Mouse (Mus musculus) stomach, embryonic 16.5 days (tissue): ENCODE results near the gene Slc17a7. TPM values are rescaled to one million over a fixed set of nuclear protein-coding genes. Genes with fewer than 3 reads are reported as not detected.

Experiments
- ATAC-seq: fragments of 200-750 bp; cut with Nextera tagmentation; 2 replicates; pipeline ENCODE4 v1.8.0; 2017; ENCODE audit warnings: moderate number of reproducible peaks, moderate TSS enrichment; ENCODE audit not compliant: insufficient read depth, low FRiP score
- H3K27ac ChIP-seq: fragments of 300-500 bp; sonication (generic); 2 replicates; pipeline ENCODE4 v1.5.1; 2014; ENCODE audit warnings: low read length
- H3K27me3 ChIP-seq: fragments of 300-500 bp; sonication (generic); 2 replicates; pipeline ENCODE4 v1.6.1; 2014; ENCODE audit warnings: low read length, control low read depth, mixed read lengths; ENCODE audit not compliant: control insufficient read depth, insufficient read depth
- H3K36me3 ChIP-seq: fragments of 300-500 bp; sonication (generic); 2 replicates; pipeline ENCODE4 v1.6.1; 2014; ENCODE audit warnings: low read length; ENCODE audit not compliant: control insufficient read depth, insufficient read depth
- H3K4me1 ChIP-seq: fragments of 300-500 bp; sonication (generic); 2 replicates; pipeline ENCODE4 v1.6.1; 2014; ENCODE audit warnings: low read length, control low read depth, mixed read lengths; ENCODE audit not compliant: control insufficient read depth, insufficient read depth
- H3K4me2 ChIP-seq: fragments of 300-500 bp; sonication (generic); 2 replicates; pipeline ENCODE4 v1.6.1; 2014; ENCODE audit warnings: low read depth, low read length, mixed read lengths
- H3K4me3 ChIP-seq: fragments of 300-500 bp; sonication (generic); replicated peaks from 2 replicates; pipeline ENCODE4 v1.5.1; 2014; ENCODE audit warnings: mild to moderate bottlenecking, low read length
- H3K9ac ChIP-seq: fragments of 300-500 bp; sonication (generic); 2 replicates; pipeline ENCODE4 v1.6.1; 2014; ENCODE audit warnings: low read length
- H3K9me3 ChIP-seq: fragments of 300-500 bp; sonication (generic); replicated peaks from 2 replicates; pipeline ENCODE4 v1.6.1; 2016; ENCODE audit warnings: low read length, control low read depth; ENCODE audit not compliant: control insufficient read depth
- WGBS: fragments of 180-500 bp; shearing (Covaris S2); extraction: QIAGEN DNeasy Blood & Tissue Kit; methylation state at CpG from one replicate; pipeline ENCODE4 v1.1.7; 2014; 5-methylcytosine and 5-hydroxymethylcytosine counted together
- microRNA counts: library from miRNA; unstranded; fragments of <30 nt; microRNA quantifications from one replicate; lab custom pipeline; 2016
- microRNA-seq: library from miRNA; unstranded; fragments of <30 nt; microRNA quantifications from one replicate; pipeline ENCODE4, GENCODE M21; 2016
- polyA plus RNA-seq: library from polyadenylated mRNA; unstranded; fragments of >200 nt; fragmentation: Nextera tagmentation; extraction: Ambion mirVana; gene quantifications from 2 replicates; pipeline ENCODE4 v1.2.1, GENCODE M21; 2015

Slc17a7 gene
- polyA plus RNA-seq, 1 experiment from 2014 or later: 0.22 TPM

DNA sequence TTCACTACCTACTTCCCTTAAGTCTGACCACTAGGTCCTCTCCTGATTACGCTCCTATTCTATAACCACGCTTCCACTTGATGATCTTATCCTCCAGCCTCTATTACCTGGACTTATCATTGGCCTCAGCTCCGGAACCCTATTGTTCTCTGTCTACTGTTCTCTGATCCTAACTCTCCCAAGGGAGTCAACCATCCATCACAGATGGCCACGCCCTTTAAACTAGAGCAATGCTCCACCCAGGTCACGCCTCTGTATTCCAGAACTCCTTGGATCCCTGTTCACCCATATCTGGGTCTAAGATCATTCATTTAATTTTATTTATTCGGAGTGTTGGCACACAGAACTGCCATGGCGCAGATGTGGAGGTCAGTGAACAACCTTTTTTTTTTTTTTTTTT, 48.6 kb downstream of the Slc17a7 start:
- H3K4me3 ChIP-seq: no peak overlapping the region
- H3K9ac ChIP-seq: no peak overlapping the region
- no peak overlapping the region for H3K27ac ChIP-seq
- H3K27me3 ChIP-seq: peaks cover 8% of the 10 kb centered on the region
- no peak for ATAC-seq
- H3K4me2 ChIP-seq: no peak overlapping the region; the same call in 1 of the 2 replicates
- H3K9me3 ChIP-seq: no peaks in the 10 kb centered on the region
- peaks cover 20% of the 10 kb centered on the region for H3K4me1 ChIP-seq
- no peaks in the 10 kb centered on the region for H3K36me3 ChIP-seq
- WGBS: 74% methylated on average over 7 of the region's 7 CpGs

DNA sequence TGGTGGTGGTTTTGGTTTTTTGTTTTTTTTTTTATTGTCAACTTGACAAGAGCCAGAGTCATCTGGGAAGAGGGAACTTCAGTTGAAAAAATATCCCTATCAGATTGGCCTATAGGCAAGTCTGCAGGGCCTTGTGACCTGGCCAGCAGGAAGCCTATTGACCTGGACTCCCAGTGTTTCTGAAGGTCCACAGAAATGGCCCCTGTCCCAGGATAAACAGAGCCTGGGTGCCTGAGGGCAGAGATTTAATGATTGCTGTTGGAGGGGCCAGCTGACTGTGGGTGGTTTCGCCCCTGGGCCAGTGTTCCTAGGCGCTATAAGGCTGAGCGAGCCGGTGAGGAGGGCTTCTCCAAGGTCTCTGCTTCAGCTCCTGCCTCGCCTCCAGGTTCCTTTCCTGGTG, 50.0 kb downstream of the Slc17a7 start:
- Histone ChIP-seq H3K4me2 (no peak overlapping the region), H3K27ac (no peak overlapping the region), H3K36me3 (peaks cover 5% of the 10 kb centered on the region; the same call in 1 of the 2 replicates), H3K9me3 (no peaks in the 10 kb centered on the region), H3K4me3 (no peak overlapping the region), H3K4me1 (peaks cover 26% of the 10 kb centered on the region), H3K27me3 (peaks cover 8% of the 10 kb centered on the region), H3K9ac (no peak overlapping the region)
- no peak for ATAC-seq
- WGBS: 71% methylated on average over 5 of the region's 5 CpGs

DNA sequence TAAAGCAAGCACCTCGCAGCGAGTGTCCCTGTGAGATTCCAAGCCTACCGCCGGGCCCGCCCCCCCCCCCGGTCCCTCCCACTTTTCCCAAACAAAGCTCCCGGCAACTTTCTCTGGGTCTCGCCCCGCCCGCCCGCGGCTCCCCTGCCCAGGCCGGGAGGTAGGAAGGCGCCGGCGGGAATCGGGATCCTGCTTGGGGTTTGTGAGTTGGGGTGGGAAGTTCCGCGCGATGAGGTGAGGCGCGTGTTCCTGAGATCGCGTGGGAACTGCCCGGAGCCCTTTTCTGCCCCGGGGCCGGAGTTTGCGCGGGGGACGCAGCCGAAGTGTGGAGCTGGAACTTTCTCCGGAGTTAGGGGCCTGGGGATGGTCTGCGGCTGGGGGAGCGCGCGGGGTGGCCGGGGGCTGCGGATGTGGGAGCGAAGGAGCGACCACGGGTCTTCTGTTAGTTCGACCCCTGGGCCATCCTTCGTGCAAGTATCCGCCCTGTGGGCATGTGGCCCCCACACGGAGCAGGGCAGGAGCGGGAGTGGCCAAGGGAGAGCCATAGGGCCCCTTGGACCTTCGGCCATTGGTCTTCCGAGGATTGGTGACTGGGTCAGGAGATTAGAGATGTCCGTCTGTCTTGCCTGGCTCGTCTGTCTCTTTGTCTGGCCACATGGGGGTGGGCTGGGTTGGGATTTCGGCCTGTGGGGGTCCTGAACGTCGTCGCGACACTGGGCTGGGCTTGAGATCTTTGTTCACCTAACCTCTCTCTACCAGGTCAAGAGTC, 52.1 kb downstream of the Slc17a7 start, which contains the start of gene Tead2:
TSS of gene Tead2 (plus strand) at position 81 of the 769 bp plus-strand sequence.
- H3K4me3 ChIP-seq: peak within 1 kb of the TSS; percentile 88
- H3K27ac ChIP-seq: peak within 1 kb of the TSS; percentile 94
- peaks cover 8% of the 10 kb centered on the region for H3K27me3 ChIP-seq
- H3K36me3 ChIP-seq: peaks cover 16% of the 10 kb centered on the region
- peak within 1 kb of the TSS; percentile 96 for H3K9ac ChIP-seq
- no peaks in the 10 kb centered on the region for H3K9me3 ChIP-seq
- H3K4me2 ChIP-seq: peak within 1 kb of the TSS; percentile 70
- peak; percentile 63 for ATAC-seq
- WGBS: 2% methylated on average over 55 of the region's 55 CpGs
- H3K4me1 ChIP-seq: peaks cover 26% of the 10 kb centered on the region

DNA sequence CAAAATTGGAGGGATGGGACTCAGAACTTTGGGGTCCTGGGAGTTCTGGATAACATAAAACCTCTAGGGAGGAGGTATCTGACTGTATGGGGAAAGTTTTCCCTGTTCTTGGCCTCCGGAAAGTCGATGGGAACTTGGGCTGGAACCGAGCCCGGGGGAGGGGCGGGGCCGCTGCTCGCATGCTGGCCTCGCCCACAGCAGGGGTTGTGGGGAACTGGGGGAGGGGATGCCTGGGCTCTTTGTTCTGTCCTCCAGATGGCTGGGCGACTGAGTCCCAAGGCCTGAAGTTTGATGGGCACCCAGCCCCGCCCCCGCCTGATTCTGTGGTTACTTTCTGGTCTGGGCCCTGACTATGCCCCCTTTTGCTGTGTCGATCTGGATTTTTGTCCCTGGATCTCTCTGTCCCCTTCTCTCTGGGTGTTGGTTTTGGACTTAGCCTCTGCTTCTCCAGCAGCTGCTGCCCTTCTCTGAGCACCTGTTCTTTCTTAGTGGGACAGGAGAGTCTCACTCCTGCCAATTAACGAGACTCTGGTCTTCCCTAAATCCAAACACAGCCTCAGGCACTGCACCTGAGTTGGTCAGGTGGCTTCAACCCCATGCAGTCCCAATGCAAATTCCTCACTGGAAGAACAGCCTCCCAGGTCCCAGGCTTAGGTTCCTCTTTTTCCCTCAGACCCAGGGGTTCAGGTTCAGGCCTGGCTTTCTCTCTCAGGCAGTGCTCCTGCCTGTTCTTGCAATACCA, 52.9 kb downstream of the Slc17a7 start:
- peak; percentile 85 for ATAC-seq
- WGBS: 2% methylated on average over 13 of the region's 13 CpGs

DNA sequence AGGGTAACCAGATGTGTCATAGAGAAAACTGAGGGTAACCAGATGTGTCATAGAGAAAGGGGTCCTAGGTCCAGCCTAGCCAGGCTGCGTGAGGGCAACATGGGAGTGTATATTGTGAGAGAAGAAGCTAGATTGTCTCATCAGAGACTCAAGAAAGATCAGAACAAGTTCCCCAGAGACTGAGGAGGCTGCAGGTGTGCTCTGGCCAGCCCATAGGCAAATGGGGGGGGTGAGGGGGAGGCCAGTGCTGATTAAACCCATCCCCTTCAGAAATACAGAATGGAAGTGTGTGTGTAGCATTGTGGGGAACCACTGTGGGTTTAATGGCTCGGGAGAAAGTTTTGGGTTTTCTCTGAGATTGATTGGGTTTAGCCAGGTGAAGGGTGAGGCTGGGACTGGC, 57.9 kb downstream of the Slc17a7 start:
- Histone ChIP-seq H3K4me3 (no peak overlapping the region), H3K36me3 (peaks cover 30% of the 10 kb centered on the region), H3K4me1 (peaks cover 11% of the 10 kb centered on the region), H3K9ac (no peak overlapping the region), H3K4me2 (no peak overlapping the region), H3K27ac (no peak overlapping the region), H3K27me3 (no peaks in the 10 kb centered on the region), H3K9me3 (no peaks in the 10 kb centered on the region)
- ATAC-seq: no peak
- WGBS: 73% methylated on average over 2 of the region's 2 CpGs

More for the DNA sequence above, 52.9 kb downstream of the Slc17a7 start:
- peaks cover 3% of the 10 kb centered on the region for H3K27me3 ChIP-seq
- H3K36me3 ChIP-seq: peaks cover 16% of the 10 kb centered on the region
- peaks cover 23% of the 10 kb centered on the region for H3K4me1 ChIP-seq
- H3K4me3 ChIP-seq: peak overlapping the region; percentile 88
- no peaks in the 10 kb centered on the region for H3K9me3 ChIP-seq
- H3K9ac ChIP-seq: peak overlapping the region; percentile 96
- peak overlapping the region; percentile 94 for H3K27ac ChIP-seq
- H3K4me2 ChIP-seq: peak overlapping the region; percentile 70

DNA sequence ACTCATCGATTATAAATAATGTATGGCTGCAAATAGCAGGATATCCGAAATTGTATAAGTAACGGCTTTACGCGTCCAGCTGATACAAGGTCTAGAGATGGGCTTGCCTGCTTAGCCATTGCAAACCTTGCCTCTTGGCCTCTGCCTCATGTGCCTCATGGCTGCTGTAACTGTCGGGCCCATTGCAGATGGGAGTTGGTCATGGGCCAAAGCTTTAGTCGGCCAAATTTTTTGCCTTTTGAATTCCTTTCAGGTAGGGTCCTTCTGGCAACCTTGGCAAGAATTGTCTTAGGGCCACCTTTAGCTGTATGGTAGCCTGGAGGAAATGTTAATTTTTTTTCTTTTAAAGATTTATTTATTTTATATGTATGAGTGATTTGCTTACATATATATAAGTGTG, 61.1 kb downstream of the Slc17a7 start:
- Histone ChIP-seq H3K4me2 (no peak overlapping the region), H3K9ac (no peak overlapping the region), H3K4me3 (no peak overlapping the region), H3K27ac (no peak overlapping the region), H3K36me3 (peaks cover 41% of the 10 kb centered on the region), H3K27me3 (no peaks in the 10 kb centered on the region), H3K4me1 (no peaks in the 10 kb centered on the region), H3K9me3 (no peaks in the 10 kb centered on the region)
- WGBS: 87% methylated on average over 7 of the region's 7 CpGs
- ATAC-seq: no peak

MicroRNAs encoded within 50 kb of the gene (microRNA counts, 519-probe panel; counts per million panel counts)
- 2,457 counts per million, percentile 52 among the panel's probes with 10 or more counts for microRNA mmu-miR-150 (lab: Ali Mortazavi, UCI)

Small RNA genes lying within 50 kb of the gene (microRNA-seq; reads per million reads assigned to microRNA genes)
- 32.8 reads per million, percentile 43 among the genes with 10 or more reads in this experiment for gene Mir150
- 21.7 reads per million, percentile 39 among the genes with 10 or more reads in this experiment for gene Mir5121
- gene Mir7055: not detected

Other genes with a start within 250 kb of the Slc17a7 start
- gene Ap2a1, start 234.5 kb upstream of the Slc17a7 start, polyA plus RNA-seq: 52.6 and 55.6 TPM in 2 replicates
- gene Tsks, start 220.7 kb upstream of the Slc17a7 start, polyA plus RNA-seq: 0.06 TPM in 1 of 2 replicates, not detected in the other
- gene Cpt1c, start 189.1 kb upstream of the Slc17a7 start, polyA plus RNA-seq: 19.9 and 23.4 TPM in 2 replicates
- gene Prmt1, start 177.4 kb upstream of the Slc17a7 start, polyA plus RNA-seq: 302 and 324 TPM in 2 replicates
- gene Irf3, start 166.3 kb upstream of the Slc17a7 start, polyA plus RNA-seq: 96.2 and 96.4 TPM in 2 replicates
- gene Bcl2l12, start 165.2 kb upstream of the Slc17a7 start, polyA plus RNA-seq: 43.8 and 45.8 TPM in 2 replicates
- 22.9 and 24.5 TPM in 2 replicates for gene Scaf1, start 147.6 kb upstream of the Slc17a7 start, polyA plus RNA-seq
- gene Rras, start 146.0 kb upstream of the Slc17a7 start, polyA plus RNA-seq: 63.6 and 68.0 TPM in 2 replicates
- gene Prr12, start 111.1 kb upstream of the Slc17a7 start, polyA plus RNA-seq: 8.3 and 8.7 TPM in 2 replicates
- gene Nosip, start 101.5 kb upstream of the Slc17a7 start, polyA plus RNA-seq: 55.7 TPM in 2 replicates
- gene Prrg2, start 101.3 kb upstream of the Slc17a7 start, polyA plus RNA-seq: 24.7 and 27.4 TPM in 2 replicates
- gene Rcn3, start 71.7 kb upstream of the Slc17a7 start, polyA plus RNA-seq: 388 and 395 TPM in 2 replicates
- 138 and 149 TPM in 2 replicates for gene Fcgrt, start 60.1 kb upstream of the Slc17a7 start, polyA plus RNA-seq
- 1,225 and 1,374 TPM in 2 replicates for gene Rps11, start 39.5 kb upstream of the Slc17a7 start, polyA plus RNA-seq
- gene Rpl13a, start 35.2 kb upstream of the Slc17a7 start, polyA plus RNA-seq: 1,102 and 1,332 TPM in 2 replicates
- not detected in 2 replicates for gene Gm45713, start 27.7 kb upstream of the Slc17a7 start, polyA plus RNA-seq
- 2.2 and 2.8 TPM in 2 replicates for gene Flt3l, start 27.5 kb upstream of the Slc17a7 start, polyA plus RNA-seq
- gene Pih1d1, start 9.6 kb upstream of the Slc17a7 start, polyA plus RNA-seq: 81.0 and 81.9 TPM in 2 replicates
- gene Aldh16a1, start 9.4 kb upstream of the Slc17a7 start, polyA plus RNA-seq: 39.5 and 49.2 TPM in 2 replicates
- gene Gfy, start 15.6 kb downstream of the Slc17a7 start, polyA plus RNA-seq: not detected in 2 replicates
- gene Pth2, start 17.0 kb downstream of the Slc17a7 start, polyA plus RNA-seq: not detected in 2 replicates
- 0.55 and 1.5 TPM in 2 replicates for gene Ccdc155, start 40.9 kb downstream of the Slc17a7 start, polyA plus RNA-seq
- gene Dkkl1, start 48.2 kb downstream of the Slc17a7 start, polyA plus RNA-seq: 2.1 and 4.9 TPM in 2 replicates
- 93.9 and 101 TPM in 2 replicates for gene Tead2, start 51.8 kb downstream of the Slc17a7 start, polyA plus RNA-seq
- 2.7 and 5.0 TPM in 2 replicates for gene Cd37, start 75.2 kb downstream of the Slc17a7 start, polyA plus RNA-seq
- gene Slc6a16, start 77.1 kb downstream of the Slc17a7 start, polyA plus RNA-seq: not detected in 2 replicates
- gene Slc6a21, start 113.6 kb downstream of the Slc17a7 start, polyA plus RNA-seq: not detected in 2 replicates
- 30.1 and 32.2 TPM in 2 replicates for gene Trpm4, start 169.8 kb downstream of the Slc17a7 start, polyA plus RNA-seq
- 1.0 and 3.1 TPM in 2 replicates for gene Hrc, start 171.3 kb downstream of the Slc17a7 start, polyA plus RNA-seq
- 5.5 and 6.3 TPM in 2 replicates for gene Ppfia3, start 203.1 kb downstream of the Slc17a7 start, polyA plus RNA-seq
- gene Lin7b, start 206.6 kb downstream of the Slc17a7 start, polyA plus RNA-seq: 4.6 and 5.5 TPM in 2 replicates
- 150 and 162 TPM in 2 replicates for gene Snrnp70, start 231.8 kb downstream of the Slc17a7 start, polyA plus RNA-seq
- 0.09 TPM in 1 of 2 replicates, not detected in the other for gene Kcna7, start 241.7 kb downstream of the Slc17a7 start, polyA plus RNA-seq
- 1.3 and 1.6 TPM in 2 replicates for gene Ntf5, start 249.7 kb downstream of the Slc17a7 start, polyA plus RNA-seq